Mouse (Mus musculus): ENCODE data around the gene Lrfn4. TPM values are rescaled to one million over a fixed set of nuclear protein-coding genes. Genes with fewer than 3 reads are reported as not detected.

Lrfn4 gene
- polyA plus RNA-seq, 1 experiment from 2014 or later = 10.0 TPM

GRCm38 (mm10) chr19:4612181-4612961, 3.1 kb downstream of the Lrfn4 start:
- no peaks in the 10 kb centered on the region for H3K27me3 ChIP-seq (ENCODE audit: insufficient read depth, low read length)
- H3K36me3 ChIP-seq (ENCODE audit: insufficient read depth) = peaks cover 33% of the 10 kb centered on the region
- no peak overlapping the region for H3K27ac ChIP-seq (ENCODE audit: low read depth)
- no peak overlapping the region for H3K4me2 ChIP-seq
- peaks cover 4% of the 10 kb centered on the region; the same call in 1 of the 2 replicates for H3K4me1 ChIP-seq (ENCODE audit: insufficient read depth)
- no peak overlapping the region for H3K9ac ChIP-seq
- TF ChIP-seq CTCF (IDR thresholded peaks at IDR 0.05; ENCODE audit: low read depth) = no peak
- ATAC-seq (ENCODE audit: insufficient read depth) (no peak), DNase-seq (no peak)
- H3K4me3 ChIP-seq (ENCODE audit: low read depth, low read length) = no peak overlapping the region
- WGBS = 88% methylated on average over 19 of the region's 19 CpGs
- no peaks in the 10 kb centered on the region for H3K9me3 ChIP-seq (ENCODE audit: low read depth, low read length)

- no peak overlapping the region for H3K4me2 ChIP-seq
- H3K4me3 ChIP-seq (ENCODE audit: low read depth, low read length) = no peak overlapping the region
- no peak for TF ChIP-seq CTCF (IDR thresholded peaks at IDR 0.05; ENCODE audit: low read depth)
- no peak for ATAC-seq (ENCODE audit: insufficient read depth)
- 56% methylated on average over 4 of the region's 4 CpGs for WGBS
- peaks cover 4% of the 10 kb centered on the region; the same call in 1 of the 2 replicates for H3K4me1 ChIP-seq (ENCODE audit: insufficient read depth)
- H3K9me3 ChIP-seq (ENCODE audit: low read depth, low read length) = no peaks in the 10 kb centered on the region
- H3K9ac ChIP-seq = no peak overlapping the region
- no peak for DNase-seq
- no peak overlapping the region for H3K27ac ChIP-seq (ENCODE audit: low read depth)
- no peaks in the 10 kb centered on the region for H3K27me3 ChIP-seq (ENCODE audit: insufficient read depth, low read length)
- peaks cover 33% of the 10 kb centered on the region for H3K36me3 ChIP-seq (ENCODE audit: insufficient read depth)
These were observed 5.4 kb downstream of the Lrfn4 start for GRCm38 (mm10) chr19:4610109-4610508.

- ATAC-seq (ENCODE audit: insufficient read depth) (no peak), DNase-seq (no peak)
- H3K27ac ChIP-seq (ENCODE audit: low read depth) = no peak overlapping the region
- no peaks in the 10 kb centered on the region for H3K27me3 ChIP-seq (ENCODE audit: insufficient read depth, low read length)
- no peak overlapping the region for H3K9ac ChIP-seq
- 83% methylated on average over 4 of the region's 4 CpGs for WGBS
- no peak overlapping the region for H3K4me3 ChIP-seq (ENCODE audit: low read depth, low read length)
- no peak for TF ChIP-seq CTCF (IDR thresholded peaks at IDR 0.05; ENCODE audit: low read depth)
- peaks cover 28% of the 10 kb centered on the region for H3K36me3 ChIP-seq (ENCODE audit: insufficient read depth)
- no peak overlapping the region for H3K4me2 ChIP-seq
- H3K4me1 ChIP-seq (ENCODE audit: insufficient read depth) = no peaks in the 10 kb centered on the region
- H3K9me3 ChIP-seq (ENCODE audit: low read depth, low read length) = no peaks in the 10 kb centered on the region
These were observed 7.0 kb downstream of the Lrfn4 start for GRCm38 (mm10) chr19:4608511-4608910.

GRCm38 (mm10) chr19:4607406-4607805, 8.1 kb downstream of the Lrfn4 start:
- WGBS = 92% methylated on average over 12 of the region's 12 CpGs
- no peaks in the 10 kb centered on the region for H3K4me1 ChIP-seq (ENCODE audit: insufficient read depth)
- no peak overlapping the region for H3K9ac ChIP-seq
- ATAC-seq (ENCODE audit: insufficient read depth) (no peak), DNase-seq (no peak)
- no peak overlapping the region for H3K4me3 ChIP-seq (ENCODE audit: low read depth, low read length)
- no peak overlapping the region for H3K27ac ChIP-seq (ENCODE audit: low read depth)
- TF ChIP-seq CTCF (IDR thresholded peaks at IDR 0.05; ENCODE audit: low read depth) = no peak
- peaks cover 17% of the 10 kb centered on the region for H3K36me3 ChIP-seq (ENCODE audit: insufficient read depth)
- no peaks in the 10 kb centered on the region for H3K27me3 ChIP-seq (ENCODE audit: insufficient read depth, low read length)
- H3K4me2 ChIP-seq = no peak overlapping the region
- no peaks in the 10 kb centered on the region for H3K9me3 ChIP-seq (ENCODE audit: low read depth, low read length)

- H3K4me2 ChIP-seq = no peak overlapping the region
- no peaks in the 10 kb centered on the region for H3K9me3 ChIP-seq (ENCODE audit: low read depth, low read length)
- H3K27me3 ChIP-seq (ENCODE audit: insufficient read depth, low read length) = no peaks in the 10 kb centered on the region
- no peak overlapping the region for H3K4me3 ChIP-seq (ENCODE audit: low read depth, low read length)
- no peak for TF ChIP-seq CTCF (IDR thresholded peaks at IDR 0.05; ENCODE audit: low read depth)
- no peaks in the 10 kb centered on the region for H3K4me1 ChIP-seq (ENCODE audit: insufficient read depth)
- ATAC-seq (ENCODE audit: insufficient read depth) = no peak
- H3K9ac ChIP-seq = no peak overlapping the region
- WGBS = 72% methylated on average over 4 of the region's 4 CpGs
- no peak overlapping the region for H3K27ac ChIP-seq (ENCODE audit: low read depth)
- no peak for DNase-seq
- H3K36me3 ChIP-seq (ENCODE audit: insufficient read depth) = no peaks in the 10 kb centered on the region
These were observed 9.8 kb downstream of the Lrfn4 start for GRCm38 (mm10) chr19:4605654-4606053.

GRCm38 (mm10) chr19:4603801-4604723, 11.4 kb downstream of the Lrfn4 start:
- peak overlapping the region; percentile 33; the same call in 1 of the 2 replicates for H3K4me2 ChIP-seq
- H3K9me3 ChIP-seq (ENCODE audit: low read depth, low read length) = no peaks in the 10 kb centered on the region
- no peaks in the 10 kb centered on the region for H3K36me3 ChIP-seq (ENCODE audit: insufficient read depth)
- peak; percentile 72 for TF ChIP-seq CTCF (IDR thresholded peaks at IDR 0.05; ENCODE audit: low read depth)
- H3K4me3 ChIP-seq (ENCODE audit: low read depth, low read length) = no peak overlapping the region
- 34% methylated on average over 24 of the region's 24 CpGs for WGBS
- peak overlapping the region; percentile 20; the same call in 1 of the 2 replicates for H3K9ac ChIP-seq
- H3K27me3 ChIP-seq (ENCODE audit: insufficient read depth, low read length) = no peaks in the 10 kb centered on the region
- ATAC-seq (ENCODE audit: insufficient read depth) (peak; percentile 80), DNase-seq (peak; percentile 76)
- H3K4me1 ChIP-seq (ENCODE audit: insufficient read depth) = no peaks in the 10 kb centered on the region
- H3K27ac ChIP-seq (ENCODE audit: low read depth) = no peak overlapping the region

GRCm38 (mm10) chr19:4602459-4602858, 13.0 kb downstream of the Lrfn4 start:
- ATAC-seq (ENCODE audit: insufficient read depth) = no peak
- Histone ChIP-seq H3K4me1 (ENCODE audit: insufficient read depth) (no peaks in the 10 kb centered on the region), H3K4me2 (no peak overlapping the region), H3K27me3 (ENCODE audit: insufficient read depth, low read length) (no peaks in the 10 kb centered on the region), H3K9me3 (ENCODE audit: low read depth, low read length) (no peaks in the 10 kb centered on the region), H3K36me3 (ENCODE audit: insufficient read depth) (no peaks in the 10 kb centered on the region), H3K27ac (ENCODE audit: low read depth) (no peak overlapping the region), H3K4me3 (ENCODE audit: low read depth, low read length) (no peak overlapping the region), H3K9ac (no peak overlapping the region)
- 73% methylated on average over 20 of the region's 20 CpGs for WGBS
- no peak for DNase-seq
- TF ChIP-seq CTCF (IDR thresholded peaks at IDR 0.05; ENCODE audit: low read depth) = no peak

All from lung, embryonic 14.5 days (tissue).